Mouse (Mus musculus): ENCODE measurements at regions not wholly inside any gene's neighbourhood (a gene's known extent, or its start where the extent isn't known, plus 50 kb on each side); places are given as distances from the start of the nearest gene placed in this dataset.
"Not testable (repeated sequence)": the region's sequence is repeated elsewhere in the genome, so short reads cannot be mapped to it uniquely, and the experiment has no call there.

DNA sequence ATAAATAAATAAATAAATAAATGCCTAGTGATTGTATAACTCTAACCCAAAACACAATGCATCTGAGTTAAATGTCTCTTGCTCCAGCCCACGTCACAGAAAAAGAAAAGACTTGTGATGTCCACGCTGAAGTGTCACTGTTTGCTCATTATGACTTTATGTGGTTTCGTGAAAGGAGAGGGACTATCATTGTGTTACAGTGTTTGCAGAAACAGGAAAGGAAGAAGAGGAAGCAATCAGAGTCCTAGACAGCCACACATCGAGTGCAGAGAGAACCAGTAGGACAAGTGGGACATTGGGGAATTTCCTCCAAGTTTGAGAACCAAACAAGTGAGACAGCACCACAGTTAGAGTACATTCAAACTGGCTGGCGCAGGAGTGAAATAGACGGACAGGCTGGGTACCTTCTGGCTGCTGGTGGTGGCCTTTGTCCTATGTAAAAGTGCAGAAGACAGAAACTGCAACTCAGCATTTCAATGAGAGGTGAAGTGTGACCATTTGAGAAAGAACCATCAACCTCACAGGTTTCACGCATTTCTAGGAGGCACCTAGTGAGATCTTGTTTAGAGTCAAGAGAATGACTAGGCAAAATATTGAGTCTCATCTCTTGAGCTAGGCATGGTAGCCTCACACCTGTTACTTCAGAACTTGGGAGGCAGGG lies 59.6 kb downstream of the Fasl start:
- no peak for DNase-seq (ENCODE audit: extremely low spot score)

DNA sequence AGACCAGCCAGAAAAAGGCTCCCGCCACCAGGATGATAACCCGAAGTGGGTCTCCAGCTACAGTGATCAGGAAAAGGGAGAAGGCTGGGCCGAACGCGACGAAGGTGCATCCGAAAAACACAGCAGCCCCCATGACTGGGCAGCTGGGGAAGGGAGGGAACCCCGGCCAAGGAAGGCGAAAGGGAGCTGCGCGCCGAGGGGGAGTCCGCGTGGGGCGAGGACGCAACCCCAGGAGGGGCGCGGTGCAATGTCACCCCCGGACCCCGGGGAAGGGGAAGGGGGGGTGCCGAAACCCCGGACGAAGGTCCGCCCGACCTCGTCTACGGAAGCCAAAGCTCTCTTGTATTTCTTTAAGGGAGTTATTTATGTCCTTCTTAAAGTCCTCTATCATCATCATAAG lies 60.9 kb downstream of the Fasl start:
- DNase-seq (ENCODE audit: extremely low spot score), result not testable (repeated sequence)

DNA sequence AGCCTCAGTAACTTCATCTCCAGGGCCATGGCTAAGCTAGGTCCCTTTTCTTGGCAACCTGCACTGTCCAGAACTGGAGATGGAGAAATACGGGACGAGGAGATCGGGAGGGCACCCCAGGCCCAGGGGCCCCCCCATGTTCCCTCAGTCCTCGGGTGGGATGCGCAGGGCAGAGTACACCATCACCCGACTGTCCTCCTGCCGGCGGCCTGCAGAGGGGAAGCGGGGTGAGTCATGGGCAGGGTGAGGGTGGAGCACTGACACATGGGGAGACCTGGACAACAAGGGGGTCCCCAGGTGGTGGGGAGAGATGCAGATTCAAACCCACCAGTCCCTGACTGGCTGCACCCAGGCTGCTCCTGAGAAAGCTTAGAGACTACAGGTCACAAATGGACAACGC lies 62.2 kb downstream of the Fasl start:
- not testable (repeated sequence) for DNase-seq (ENCODE audit: extremely low spot score)

DNA sequence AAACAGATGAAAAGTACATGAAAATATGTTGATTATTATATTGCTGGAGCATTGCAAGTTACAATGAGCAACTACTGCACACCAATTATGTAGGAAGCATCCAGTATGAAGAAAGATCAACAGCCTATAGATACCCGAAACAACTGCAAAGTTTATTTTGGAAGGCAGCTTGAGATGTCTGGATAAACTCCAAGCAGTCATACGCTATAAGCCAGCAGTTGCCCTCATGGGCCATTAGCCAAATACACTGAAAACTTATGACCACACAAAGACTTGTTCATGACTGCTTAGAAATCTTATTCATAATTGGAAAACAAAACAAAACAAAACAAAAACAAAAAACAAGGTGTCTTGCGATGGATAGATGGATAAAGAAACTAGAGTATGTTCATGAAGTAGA lies 68.4 kb downstream of the Fasl start:
- DNase-seq (ENCODE audit: extremely low spot score), result no peak

DNA sequence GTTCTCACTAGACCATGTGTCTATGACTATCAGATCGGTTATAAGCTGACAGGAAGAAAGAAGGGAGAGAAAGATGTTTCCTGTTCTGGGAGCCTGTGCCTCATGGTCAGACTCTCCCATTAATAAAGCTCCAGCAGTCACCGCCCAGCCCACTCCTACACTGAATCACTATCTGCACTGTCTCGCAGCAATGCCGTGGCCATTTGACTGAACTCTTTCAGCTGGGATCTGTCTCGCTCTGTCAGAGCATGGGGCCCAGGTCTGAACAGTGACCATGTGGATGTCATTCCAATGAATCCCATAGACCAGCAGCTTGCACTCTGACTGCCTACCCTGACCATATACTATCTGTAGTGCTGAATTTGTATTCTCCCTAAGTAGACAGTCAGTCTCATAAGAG lies 70.0 kb downstream of the Fasl start:
- DNase-seq (ENCODE audit: extremely low spot score), result no peak

DNA sequence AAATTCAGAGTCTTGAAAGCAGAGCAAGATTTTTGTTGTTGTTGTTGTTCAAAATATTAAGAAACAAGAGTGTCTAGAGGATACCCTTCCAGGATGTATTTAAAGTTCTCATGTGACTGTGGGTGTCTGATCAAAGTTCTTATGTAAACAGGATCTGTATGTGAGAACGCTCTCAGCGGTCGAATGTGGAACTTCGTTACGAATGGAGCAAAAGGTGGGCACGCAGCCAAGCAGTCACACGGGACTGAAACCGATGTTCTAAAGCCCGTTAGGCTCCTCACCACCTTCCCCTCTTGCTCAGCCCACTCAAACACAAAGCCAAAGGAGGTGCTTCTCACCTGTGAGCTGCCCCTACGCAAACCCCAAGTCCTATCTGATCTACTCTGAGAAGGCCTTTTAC lies 75.4 kb downstream of the Fasl start:
- DNase-seq (ENCODE audit: extremely low spot score), result no peak

DNA sequence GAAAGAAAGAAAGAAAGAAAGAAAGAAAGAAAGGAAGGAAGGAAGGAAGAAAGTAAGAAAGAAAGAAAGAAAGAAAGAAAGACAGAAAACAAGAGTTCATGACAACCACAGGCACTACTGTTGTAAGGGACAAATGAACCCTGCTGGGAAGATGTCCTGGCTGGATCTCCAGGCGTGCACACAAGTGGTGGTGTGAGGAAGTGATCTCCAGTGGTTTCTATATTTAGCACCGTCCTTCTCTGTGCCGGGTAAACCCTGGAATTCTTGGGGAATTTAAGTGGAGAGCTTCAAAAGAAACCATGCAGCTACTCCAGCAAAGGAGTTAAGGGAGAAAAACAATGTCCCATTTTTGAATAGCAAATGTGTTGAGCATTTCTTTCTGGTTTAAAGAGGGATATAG lies 76.0 kb downstream of the Fasl start:
- DNase-seq (ENCODE audit: extremely low spot score), result no peak

DNA sequence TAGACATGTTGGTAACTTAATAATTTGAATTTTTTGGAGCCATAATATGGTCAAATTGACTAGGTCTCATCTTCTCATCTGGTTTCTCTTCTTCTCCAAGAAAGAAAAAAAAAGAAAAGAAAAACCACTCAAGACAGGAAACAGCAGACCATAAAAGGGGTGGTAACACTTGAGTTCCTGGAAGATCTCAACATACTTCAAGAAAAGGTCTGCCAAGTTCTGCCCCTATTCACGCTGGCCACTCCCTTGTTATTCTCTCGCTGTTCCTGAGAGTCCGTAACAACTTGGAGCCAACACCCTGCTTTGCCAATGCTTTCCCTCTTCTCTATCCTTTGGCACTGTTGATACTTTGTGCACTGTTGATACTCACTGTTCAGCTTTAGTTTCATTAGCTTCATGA lies 81.2 kb downstream of the Fasl start:
- DNase-seq (ENCODE audit: extremely low spot score), result no peak

DNA sequence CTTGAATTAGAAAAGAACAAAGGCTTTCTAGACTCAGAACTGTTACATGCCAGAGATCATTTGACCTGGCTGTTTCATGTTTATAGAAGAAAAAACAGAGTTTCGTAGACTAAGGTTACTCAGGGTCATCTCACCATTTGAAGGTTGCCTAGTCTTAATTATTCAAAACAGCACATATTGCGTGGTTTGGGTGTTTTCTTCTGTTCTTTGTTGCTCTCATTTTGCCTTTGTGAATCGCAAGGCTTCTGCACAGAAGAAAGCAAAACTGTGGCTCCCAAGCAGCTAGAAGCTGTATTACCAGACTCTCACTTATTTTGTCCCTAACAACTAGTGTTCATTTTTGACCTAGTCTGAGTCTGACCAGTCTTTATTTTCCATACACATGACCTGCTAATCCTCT lies 83.3 kb downstream of the Fasl start:
- DNase-seq (ENCODE audit: extremely low spot score), result no peak

DNA sequence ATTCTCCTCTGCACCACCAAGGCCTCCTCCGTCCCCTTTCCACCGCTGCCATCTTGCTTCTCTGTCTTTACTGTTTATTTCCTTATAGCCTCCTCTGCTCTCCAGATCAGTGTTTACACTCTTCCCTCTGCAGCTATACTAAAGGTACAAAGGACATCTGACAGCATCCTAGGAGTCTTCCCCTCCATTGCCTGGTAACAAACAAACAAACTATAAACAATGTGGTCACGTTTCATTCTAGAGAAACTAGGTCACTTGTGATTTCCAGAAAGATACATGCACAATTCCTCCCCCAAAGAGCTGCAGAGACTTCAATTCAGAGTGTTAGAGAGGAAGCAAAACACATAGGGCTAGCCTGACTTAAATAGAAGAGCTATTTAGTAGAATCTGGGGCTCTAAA lies 83.8 kb downstream of the Fasl start:
- no peak for DNase-seq (ENCODE audit: extremely low spot score)

DNA sequence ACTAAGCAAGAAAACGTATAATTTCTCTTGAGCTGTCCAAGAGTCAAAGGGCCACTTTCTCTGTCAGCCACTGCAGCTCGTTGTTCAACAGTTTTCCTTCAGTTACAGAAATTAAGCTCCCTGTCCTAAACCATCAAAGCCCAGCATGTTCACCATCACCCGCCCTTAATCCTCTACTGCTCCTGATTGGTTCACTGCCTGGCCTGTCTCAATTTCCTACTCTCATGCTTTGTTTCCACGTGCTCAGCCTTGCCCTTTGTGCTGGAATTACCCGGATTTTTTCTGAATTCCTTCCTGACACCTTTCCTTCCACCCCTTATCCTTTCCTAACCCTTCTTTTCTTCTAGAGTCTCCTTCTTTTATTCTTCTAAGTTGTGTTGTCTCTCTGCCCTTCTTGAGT lies 92.4 kb downstream of the Fasl start:
- no peak for DNase-seq (ENCODE audit: extremely low spot score)

DNA sequence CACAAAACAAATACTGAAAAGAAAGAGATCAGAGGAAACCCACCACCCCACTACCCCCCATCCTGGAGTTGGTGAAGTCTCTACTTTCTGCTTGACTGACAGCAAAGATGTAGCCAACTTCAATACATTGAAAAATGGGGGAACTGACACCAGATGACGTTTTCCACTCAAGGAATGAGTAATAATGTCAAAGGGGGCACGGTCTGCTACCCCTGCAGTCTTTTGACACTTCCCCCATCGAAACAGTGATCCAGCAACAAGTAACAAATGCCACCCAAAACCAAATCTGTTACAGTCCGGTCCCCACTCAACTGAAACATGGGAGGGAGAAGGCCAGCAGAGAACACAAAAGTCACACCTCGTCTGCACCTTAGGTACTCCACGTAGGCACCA lies 94.5 kb downstream of the Fasl start:
- DNase-seq (ENCODE audit: extremely low spot score), result no peak

DNA sequence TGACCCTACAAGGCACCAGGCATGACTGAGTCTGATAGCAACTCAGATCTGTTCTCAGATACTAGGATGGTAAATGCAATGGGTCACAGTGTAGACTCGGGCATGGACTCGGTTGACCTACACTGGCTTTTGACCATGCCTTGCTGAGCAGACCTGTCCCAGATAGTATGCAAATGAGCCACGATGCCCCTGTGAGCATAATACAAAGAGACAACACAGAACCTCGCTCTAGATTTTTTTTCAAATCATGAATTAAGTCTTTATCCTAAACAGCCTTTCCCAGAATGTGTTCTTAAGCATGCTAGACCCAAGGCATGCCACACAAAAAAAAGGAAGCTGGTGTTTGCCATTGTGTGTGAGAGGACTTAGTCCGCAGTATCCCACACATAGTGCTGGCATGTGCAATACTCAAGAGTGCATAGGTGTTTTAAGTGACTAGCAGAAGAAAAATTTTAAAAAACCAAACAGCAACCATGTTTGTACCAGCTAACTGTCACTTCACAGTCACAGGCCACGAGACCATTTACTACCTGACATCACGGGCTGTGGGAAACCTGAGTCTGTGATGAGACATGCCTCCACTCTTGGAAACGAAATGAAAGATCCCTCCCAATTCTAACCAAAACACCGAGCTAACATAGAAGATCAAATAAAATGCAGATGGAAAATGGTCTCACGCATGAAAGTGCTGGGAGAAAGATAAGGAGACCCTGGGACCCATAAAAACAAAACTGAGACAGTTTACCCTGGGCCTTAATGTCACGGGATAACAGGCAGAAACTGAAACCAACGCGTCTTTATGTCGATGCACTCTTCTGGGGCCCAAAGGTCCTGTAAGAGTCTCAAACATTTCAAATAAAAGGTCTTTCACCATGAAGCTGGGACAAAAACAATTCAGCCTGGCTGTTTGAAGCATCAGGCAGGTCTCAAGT lies 95.2 kb downstream of the Fasl start:
- no peak for DNase-seq (ENCODE audit: extremely low spot score)

DNA sequence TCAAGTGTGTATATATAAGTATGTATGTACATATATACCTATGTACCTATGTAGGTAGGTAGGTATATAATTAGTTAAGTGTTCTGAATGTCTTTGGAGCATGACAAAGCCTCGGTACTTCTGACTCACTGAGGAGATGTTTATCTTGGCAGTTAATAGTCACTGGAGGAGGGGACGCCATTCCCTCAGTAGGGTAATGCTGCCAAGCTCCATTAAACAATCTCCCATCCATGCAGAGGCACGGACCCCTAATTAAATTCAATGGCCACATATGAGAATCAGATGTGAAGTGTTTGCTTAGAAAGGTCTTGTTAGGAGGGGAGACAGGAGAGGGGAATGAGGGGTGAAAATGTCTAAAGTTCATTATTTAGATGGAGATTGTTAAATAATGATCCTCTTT lies 99.3 kb downstream of the Fasl start:
- DNase-seq (ENCODE audit: extremely low spot score), result no peak

DNA sequence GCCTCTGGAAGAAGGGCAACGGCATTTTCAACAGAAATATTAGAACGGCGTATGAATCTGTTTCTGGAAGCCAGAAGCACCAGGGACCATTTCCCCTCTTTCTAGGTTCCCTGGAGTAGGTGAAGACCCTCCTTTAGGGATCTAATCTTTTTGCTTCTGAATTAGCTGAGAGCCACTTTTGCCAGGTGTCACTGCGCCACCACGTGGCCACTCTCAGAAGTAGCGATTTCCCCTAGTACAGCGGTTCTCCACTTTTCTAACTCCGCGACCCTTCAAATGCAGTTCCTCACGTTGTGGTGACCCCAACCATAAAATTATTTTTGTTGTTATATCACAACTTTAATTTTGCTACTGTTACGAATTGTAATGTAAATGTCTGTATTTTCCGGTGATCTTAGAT lies 100.7 kb downstream of the Fasl start:
- peak; percentile 68 for DNase-seq (ENCODE audit: extremely low spot score)

DNA sequence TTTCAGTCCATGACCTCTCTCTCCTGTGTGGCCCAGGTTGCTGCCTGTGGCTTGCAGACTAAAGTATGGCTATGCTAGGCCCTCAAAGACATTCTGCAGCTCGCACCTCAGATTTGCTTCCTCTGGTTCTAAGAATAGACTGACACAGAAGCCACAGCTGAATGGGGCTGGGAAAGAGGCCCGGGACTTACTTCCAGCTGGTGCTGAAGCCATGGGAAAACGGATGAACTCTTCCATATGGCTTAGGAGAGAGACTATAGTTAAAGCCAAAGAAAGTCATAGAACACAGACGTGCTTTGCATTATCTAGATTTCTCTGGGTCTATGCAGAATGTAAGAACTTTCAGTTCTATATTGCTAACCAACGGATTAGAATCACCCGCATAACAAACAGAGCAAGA lies 107.7 kb downstream of the Fasl start:
- no peak for DNase-seq (ENCODE audit: extremely low spot score)

DNA sequence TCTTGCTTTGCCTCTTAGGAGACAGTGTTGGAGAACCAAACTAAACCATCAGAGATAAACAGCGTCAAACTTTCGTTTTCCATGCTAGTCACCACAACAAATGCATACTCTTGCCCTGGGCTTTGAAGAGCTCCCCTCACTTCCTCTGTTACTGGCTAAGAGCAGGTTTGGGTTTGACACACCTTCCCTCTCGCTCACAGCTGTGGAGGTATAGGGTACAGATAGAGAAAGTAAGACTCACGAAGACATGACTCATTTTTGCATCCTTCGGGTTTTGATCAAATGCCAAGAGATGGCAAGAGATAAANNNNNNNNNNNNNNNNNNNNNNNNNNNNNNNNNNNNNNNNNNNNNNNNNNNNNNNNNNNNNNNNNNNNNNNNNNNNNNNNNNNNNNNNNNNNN lies 117.4 kb downstream of the Fasl start:
- DNase-seq (ENCODE audit: extremely low spot score), result no peak

DNA sequence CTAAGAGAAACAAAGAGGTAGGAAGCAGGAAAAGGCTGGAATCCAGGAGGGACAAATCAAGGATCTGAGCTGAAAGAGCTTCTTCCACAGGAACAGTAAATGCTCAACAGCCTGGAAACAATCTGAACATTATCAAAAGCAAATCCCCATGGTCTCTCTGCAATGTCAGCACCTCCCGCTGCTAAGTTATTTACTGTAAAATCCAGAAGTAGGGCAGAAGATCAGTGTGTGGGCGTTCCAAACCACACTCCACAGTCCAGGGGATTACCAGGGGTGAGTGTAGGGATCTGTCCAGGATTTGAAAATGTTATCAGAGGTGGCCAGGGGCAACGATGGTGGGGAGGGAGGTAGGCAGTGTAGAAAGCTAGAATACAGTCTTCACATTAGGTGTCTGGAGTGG lies 124.0 kb downstream of the Fasl start:
- no peak for DNase-seq (ENCODE audit: extremely low spot score)

DNA sequence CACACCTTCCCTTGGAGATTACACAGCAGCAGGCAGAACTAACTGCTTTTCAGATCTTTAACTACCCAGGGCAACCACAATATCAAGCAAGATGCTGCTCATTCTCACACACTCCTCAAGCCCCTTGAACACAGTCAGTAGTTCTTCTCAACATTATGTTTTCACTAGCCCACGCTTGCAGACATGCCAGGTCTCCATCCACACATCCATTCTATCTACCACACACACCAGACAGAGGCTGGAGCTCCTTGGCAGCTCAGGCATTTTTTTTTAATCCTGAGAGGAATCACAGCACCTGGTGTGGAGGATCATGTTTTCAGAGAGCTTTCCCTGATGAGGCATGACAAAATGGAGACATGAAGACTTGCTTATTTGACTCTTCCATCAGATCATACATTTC lies 124.9 kb downstream of the Fasl start:
- no peak for DNase-seq (ENCODE audit: extremely low spot score)

DNA sequence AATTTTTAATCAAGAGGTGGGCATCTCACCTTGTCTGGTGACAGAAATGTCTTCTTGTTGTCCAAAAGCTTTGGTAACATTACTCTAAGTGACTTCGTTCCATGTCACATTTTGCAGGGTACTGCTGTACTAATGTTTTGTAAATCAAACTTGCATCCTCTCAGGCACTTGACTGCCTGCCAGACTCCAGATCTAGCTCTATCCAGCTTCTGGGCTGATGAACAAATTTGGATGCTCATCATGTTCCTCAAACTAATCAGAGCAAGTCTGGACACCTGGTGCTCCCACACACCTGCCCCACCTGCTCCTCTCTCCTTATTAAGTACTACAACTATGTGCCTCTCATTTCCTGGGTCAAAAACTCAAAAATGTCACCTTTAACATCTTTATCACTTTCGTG lies 126.1 kb downstream of the Fasl start:
- no peak for DNase-seq (ENCODE audit: extremely low spot score)

DNA sequence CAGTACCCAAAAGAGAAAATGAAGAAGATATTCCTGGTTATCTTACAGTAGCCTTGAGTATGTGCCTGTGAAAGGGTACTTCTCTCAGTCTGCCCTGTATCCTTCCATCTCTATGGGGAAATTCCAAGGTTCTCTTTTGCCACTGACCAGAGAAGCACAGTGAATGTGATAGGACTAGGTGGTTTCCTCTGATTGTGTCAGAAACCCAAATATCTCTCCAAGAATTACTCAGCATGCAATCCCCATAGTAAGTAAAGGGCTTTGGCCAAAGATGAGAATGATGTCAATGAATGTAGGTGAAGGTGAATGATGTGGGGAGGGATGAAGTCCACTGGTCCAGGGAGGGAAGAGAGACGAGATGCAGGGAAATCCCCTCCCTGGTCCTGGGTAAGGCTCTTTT lies 130.8 kb downstream of the Fasl start:
- no peak for DNase-seq (ENCODE audit: extremely low spot score)

DNA sequence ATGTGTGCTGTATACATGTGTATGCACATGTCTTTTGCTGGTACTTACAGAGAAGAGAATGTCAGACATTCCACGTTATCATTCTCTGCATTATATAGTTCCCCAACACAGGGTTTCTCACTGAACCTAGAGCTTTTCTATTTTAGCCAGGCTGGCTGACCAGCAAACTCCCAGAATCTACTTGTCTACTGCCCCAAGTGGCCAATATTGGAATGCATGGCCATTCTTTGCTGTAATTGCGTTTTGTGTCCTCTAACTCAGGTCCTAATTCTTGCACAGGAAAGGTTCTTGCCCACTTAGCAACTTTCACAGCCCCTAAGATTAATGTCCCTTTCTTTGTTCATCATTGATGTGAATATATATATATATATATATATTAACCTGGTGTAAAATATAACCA lies 138.9 kb downstream of the Fasl start:
- no peak for DNase-seq (ENCODE audit: extremely low spot score)

DNA sequence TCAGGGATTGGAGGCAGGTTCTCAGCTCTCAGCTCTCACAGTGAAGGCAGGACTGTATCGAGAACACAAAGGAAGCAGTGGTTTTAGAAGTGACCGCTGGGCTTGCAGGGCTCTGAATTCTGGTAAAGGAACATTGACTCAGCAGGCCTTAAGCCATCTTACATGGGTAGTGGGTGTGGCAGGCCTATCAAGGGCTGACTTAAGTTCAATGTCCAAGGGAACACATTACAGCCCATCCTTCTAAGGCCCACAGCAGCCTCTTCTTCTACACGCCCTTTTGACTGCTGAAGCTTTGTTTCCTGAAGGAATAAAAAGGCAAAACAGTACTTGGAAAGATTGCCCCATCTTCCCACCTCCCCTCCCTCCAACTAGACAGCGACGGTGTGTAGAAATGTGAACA lies 137.6 kb downstream of the Tnfsf18 start:
- DNase-seq (ENCODE audit: extremely low spot score), result no peak

DNA sequence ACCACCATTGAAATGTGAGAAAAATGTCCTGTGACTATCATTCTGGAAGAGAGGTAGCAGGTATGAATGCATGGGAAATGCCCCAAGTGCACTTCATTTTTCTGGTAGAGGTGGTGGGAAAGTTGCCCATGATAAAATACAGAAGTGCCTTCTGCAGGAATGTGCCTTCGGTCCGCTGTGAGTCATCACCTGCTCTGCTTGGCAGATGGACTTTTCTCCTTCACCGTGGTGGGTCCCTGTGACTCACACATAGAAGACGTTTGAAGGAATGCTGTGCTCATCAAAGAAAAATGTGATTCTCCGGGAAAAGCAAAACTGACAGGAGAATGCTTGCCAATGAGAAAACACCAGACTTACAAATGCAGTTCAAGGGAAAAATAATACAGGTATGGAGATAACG lies 126.8 kb downstream of the Tnfsf18 start:
- no peak for DNase-seq (ENCODE audit: extremely low spot score)

Measured in embryo, embryonic 9.5 days (tissue).